Mouse (Mus musculus): ENCODE measurements around the gene Pigp. TPM values are rescaled to one million over a fixed set of nuclear protein-coding genes. Genes with fewer than 3 reads are reported as not detected.

The Pigp gene
- polyA plus RNA-seq, 1 experiment = 39.6 TPM

DNA sequence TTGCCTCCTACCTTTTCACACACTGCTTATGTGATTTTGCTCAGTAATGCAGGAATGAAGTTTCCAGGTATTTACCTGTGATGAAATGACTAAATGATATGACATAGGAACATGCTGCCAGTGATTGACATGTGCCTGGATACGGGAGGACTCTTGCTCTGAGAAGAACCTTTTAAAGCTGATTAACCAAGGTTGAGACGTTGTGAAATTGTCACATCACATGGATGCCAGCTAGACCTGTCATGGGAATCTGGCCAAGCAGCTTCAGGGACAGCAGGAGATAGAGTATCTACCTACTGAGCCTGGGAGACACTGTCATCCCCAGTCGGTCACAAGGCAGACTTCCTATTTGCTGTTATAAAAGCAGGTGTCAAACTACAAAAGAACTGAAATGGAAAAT is 23.4 kb upstream of the Pigp start:
- H3K4me3 ChIP-seq (replicated peaks) = no peak overlapping the region
- H3K27me3 ChIP-seq (replicated peaks) = no peaks in the 10 kb centered on the region
- TF ChIP-seq FLI1 (IDR thresholded peaks at IDR 0.05; ENCODE audit: low read length) (no peak), GATA1 (IDR thresholded peaks at IDR 0.05; ENCODE audit: borderline replicate concordance, low read length) (no peak)
- no peaks in the 10 kb centered on the region for H3K9me3 ChIP-seq
- H3K36me3 ChIP-seq (replicated peaks; ENCODE audit: low read length) = peaks cover 41% of the 10 kb centered on the region
- H3K4me1 ChIP-seq = peaks cover 44% of the 10 kb centered on the region

DNA sequence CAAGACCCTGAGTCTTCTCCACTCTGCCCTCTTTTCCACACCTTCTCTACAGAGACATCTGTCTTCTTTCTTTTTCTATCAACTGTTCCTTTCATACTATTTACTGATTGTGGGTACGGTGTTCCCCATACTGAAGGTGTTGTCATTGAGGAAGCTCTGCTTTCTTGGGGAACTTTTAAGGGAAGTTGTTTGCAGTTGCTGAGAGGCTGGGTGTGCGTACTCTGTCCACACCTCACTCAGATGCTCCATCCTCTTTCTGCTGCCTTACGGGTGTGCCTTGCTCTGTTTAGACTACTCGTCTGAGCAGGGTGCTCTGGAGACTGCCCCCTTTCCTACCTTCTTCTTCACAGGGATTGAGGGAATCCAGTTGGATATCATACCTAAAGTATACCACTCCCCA is 20.7 kb upstream of the Pigp start:
- H3K4me1 ChIP-seq = peaks cover 39% of the 10 kb centered on the region
- TF ChIP-seq FLI1 (IDR thresholded peaks at IDR 0.05; ENCODE audit: low read length) = no peak
- no peak for TF ChIP-seq GATA1 (IDR thresholded peaks at IDR 0.05; ENCODE audit: borderline replicate concordance, low read length)
- no peaks in the 10 kb centered on the region for H3K9me3 ChIP-seq
- H3K36me3 ChIP-seq (replicated peaks; ENCODE audit: low read length) = peaks cover 50% of the 10 kb centered on the region
- no peaks in the 10 kb centered on the region for H3K27me3 ChIP-seq (replicated peaks)
- no peak overlapping the region for H3K4me3 ChIP-seq (replicated peaks)

DNA sequence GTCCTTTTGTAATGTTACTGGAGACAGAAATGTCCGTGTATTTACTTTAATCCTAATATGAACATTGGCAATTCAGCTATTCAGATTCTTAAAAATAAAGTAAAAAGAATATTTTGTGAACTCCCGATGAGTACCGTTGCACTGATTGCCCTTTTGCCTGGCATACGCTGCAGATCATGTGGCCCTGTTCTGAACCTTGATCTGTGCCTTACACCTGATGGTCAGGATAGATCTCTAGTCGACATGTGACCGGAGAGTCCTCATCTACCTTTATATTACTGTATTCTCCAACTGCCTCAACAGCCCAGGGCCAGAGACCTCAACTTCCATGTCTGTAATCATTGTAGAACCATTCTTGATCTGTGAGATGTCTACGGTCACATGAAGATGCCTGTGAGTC is 16.0 kb upstream of the Pigp start:
- Histone ChIP-seq H3K4me3 (replicated peaks) (no peak overlapping the region), H3K9me3 (no peaks in the 10 kb centered on the region), H3K4me1 (peaks cover 27% of the 10 kb centered on the region), H3K36me3 (replicated peaks; ENCODE audit: low read length) (peaks cover 46% of the 10 kb centered on the region), H3K27me3 (replicated peaks) (no peaks in the 10 kb centered on the region)
- no peak for TF ChIP-seq FLI1 (IDR thresholded peaks at IDR 0.05; ENCODE audit: low read length)
- no peak for TF ChIP-seq GATA1 (IDR thresholded peaks at IDR 0.05; ENCODE audit: borderline replicate concordance, low read length)

DNA sequence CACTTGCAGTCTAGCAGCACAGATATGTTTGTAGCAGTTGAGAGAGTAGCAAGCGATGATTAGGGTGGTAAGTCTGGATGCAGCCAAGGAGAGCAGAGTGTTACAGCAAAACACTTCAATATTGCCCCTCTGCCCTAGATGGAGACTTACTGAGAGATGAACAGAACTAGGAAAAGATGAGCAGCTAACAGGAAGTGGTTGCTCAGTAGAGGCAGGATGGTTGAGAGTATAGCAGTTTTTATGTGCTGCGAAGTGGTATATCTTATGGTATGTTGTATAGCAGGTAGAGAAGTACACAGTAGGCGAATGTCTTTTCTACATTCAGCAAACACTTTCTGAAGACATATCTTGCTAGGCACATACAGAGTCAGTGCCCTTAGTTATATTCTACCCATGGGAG is 11.6 kb upstream of the Pigp start:
- Histone ChIP-seq H3K4me3 (replicated peaks) (no peak overlapping the region), H3K36me3 (replicated peaks; ENCODE audit: low read length) (peaks cover 33% of the 10 kb centered on the region), H3K4me1 (peaks cover 58% of the 10 kb centered on the region), H3K9me3 (no peaks in the 10 kb centered on the region), H3K27me3 (replicated peaks) (no peaks in the 10 kb centered on the region)
- no peak for TF ChIP-seq GATA1 (IDR thresholded peaks at IDR 0.05; ENCODE audit: borderline replicate concordance, low read length)
- TF ChIP-seq FLI1 (IDR thresholded peaks at IDR 0.05; ENCODE audit: low read length) = no peak

DNA sequence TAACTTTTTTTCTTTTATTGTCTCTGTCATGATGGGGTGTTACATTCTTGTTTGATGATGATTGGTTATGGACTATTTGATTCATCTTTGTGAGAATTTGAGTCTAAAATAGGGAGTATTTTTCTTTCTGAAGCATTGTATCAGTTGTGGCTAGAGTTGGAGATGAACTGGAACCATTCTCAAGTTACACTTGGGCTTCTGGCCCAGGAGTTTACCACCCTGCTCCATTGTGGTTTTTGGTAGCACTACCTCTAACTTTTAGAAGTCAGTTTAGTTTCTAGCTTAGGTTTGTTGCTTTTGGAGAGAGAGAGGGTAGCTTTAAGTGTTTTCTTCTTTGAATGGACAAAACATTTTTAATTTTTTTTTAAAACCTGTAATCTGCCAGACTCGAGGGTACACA is 7.7 kb upstream of the Pigp start:
- no peak overlapping the region for H3K4me3 ChIP-seq (replicated peaks)
- H3K9me3 ChIP-seq = no peaks in the 10 kb centered on the region
- TF ChIP-seq FLI1 (IDR thresholded peaks at IDR 0.05; ENCODE audit: low read length) (no peak), GATA1 (IDR thresholded peaks at IDR 0.05; ENCODE audit: borderline replicate concordance, low read length) (no peak)
- no peaks in the 10 kb centered on the region for H3K27me3 ChIP-seq (replicated peaks)
- H3K4me1 ChIP-seq = peaks cover 68% of the 10 kb centered on the region
- peaks cover 8% of the 10 kb centered on the region for H3K36me3 ChIP-seq (replicated peaks; ENCODE audit: low read length)

DNA sequence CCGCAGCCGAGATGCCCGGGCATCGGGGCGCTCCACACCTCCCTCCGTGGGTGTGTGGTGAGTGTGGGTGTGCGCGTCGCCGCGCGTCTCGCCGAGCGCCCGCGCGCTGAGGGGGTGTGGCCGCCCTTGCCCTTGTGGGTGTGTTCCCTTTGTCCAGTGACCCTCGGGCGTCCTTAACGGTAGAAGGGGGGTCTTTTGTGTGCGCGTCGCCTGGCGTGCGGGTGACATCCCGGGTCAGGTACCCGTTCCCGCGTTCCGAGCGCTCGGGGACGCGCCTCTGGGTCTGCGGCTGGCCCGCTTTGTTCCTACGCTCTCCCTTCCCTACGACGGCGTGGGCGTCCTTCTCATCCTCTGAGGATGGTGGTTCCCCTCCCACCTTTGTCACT is 734 bp downstream of the Pigp start:
- H3K36me3 ChIP-seq (replicated peaks; ENCODE audit: low read length) = peaks cover 13% of the 10 kb centered on the region
- peaks cover 61% of the 10 kb centered on the region for H3K4me1 ChIP-seq
- H3K9me3 ChIP-seq = no peaks in the 10 kb centered on the region
- TF ChIP-seq GATA1 (IDR thresholded peaks at IDR 0.05; ENCODE audit: borderline replicate concordance, low read length) (no peak), FLI1 (IDR thresholded peaks at IDR 0.05; ENCODE audit: low read length) (no peak)
- peak overlapping the region; percentile 99 for H3K4me3 ChIP-seq (replicated peaks)
- no peaks in the 10 kb centered on the region for H3K27me3 ChIP-seq (replicated peaks)

DNA sequence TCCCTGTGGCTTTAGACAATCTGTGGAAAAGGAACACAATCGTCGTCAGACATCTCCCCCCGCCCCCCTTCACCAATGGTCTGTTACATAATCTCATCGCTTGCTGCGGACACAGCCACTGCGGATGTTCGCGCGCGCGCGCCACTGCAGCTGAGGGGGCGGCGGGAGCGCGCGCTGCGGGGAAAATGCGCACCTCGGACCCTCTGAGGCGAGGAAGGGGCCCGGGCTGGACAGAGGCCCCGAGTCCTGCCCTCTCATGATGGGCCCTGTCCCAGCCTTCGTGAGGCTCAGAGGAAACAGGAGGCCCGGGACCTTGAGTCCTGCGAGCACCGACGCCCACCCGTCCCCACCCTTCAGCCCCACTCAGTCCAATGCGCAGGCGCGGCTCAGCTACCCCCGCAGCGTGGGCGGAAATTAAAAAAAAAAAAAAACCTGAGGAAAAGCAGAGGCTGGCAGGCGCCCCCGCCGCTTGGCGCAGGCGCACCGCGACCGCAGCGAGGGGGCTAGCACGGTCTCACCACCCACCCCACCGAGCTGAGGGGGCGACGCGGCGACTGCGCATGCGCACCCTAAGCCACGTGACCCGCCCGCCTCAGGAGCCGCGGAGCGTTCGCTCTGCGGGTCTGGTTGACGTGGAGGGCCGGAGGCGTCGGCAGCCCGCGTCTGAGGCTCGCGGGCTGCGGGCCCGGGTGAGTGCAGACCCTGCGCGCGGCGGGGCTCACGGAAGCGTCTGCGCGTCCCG is 1.3 kb downstream of the Pigp start, which contains the start of gene Ttc3:
Gene Ttc3 (plus strand): TSS at position 446 of the 742 bp plus-strand sequence.
- peaks cover 66% of the 10 kb centered on the region for H3K4me1 ChIP-seq

DNA sequence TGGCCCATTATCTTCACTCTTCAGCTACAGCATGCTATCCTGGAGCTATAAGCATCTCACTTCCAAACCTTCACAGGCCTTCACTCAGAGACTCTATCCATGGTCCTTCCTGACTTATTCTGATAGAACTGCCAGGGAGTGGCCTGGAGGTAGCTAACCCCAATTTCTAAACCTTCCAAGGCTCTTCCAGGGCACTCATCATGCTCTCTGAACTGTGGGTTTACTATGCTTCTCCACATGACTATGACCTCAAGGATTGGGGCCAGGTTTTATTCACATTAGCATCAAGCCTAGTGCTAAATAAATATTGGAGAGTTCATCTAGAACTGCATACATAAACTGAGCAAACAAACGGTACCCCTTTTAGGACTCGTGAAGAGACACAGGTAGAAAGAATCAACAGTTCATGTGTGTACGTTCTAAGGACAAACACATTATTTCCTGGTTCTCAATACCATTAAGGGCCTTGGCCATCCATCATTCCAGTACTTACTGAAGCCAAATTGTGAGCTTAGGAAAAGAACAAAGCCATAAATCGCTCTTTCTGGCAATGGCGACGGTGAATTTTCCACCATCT is 2.0 kb downstream of the Pigp start:
- Histone ChIP-seq H3K4me1 (peaks cover 69% of the 10 kb centered on the region), H3K4me3 (replicated peaks) (peak overlapping the region; percentile 99), H3K9me3 (no peaks in the 10 kb centered on the region), H3K36me3 (replicated peaks; ENCODE audit: low read length) (peaks cover 19% of the 10 kb centered on the region), H3K27me3 (replicated peaks) (no peaks in the 10 kb centered on the region)
- no peak for TF ChIP-seq FLI1 (IDR thresholded peaks at IDR 0.05; ENCODE audit: low read length)
- no peak for TF ChIP-seq GATA1 (IDR thresholded peaks at IDR 0.05; ENCODE audit: borderline replicate concordance, low read length)

More for the DNA sequence above, 1.3 kb downstream of the Pigp start, which contains the start of gene Ttc3:
- no peaks in the 10 kb centered on the region for H3K27me3 ChIP-seq (replicated peaks)
- no peaks in the 10 kb centered on the region for H3K9me3 ChIP-seq
- peak within 1 kb of the TSS; percentile 99 for H3K4me3 ChIP-seq (replicated peaks)
- H3K36me3 ChIP-seq (replicated peaks; ENCODE audit: low read length) = peaks cover 13% of the 10 kb centered on the region
- TF ChIP-seq FLI1 (IDR thresholded peaks at IDR 0.05; ENCODE audit: low read length) (no peak), GATA1 (IDR thresholded peaks at IDR 0.05; ENCODE audit: borderline replicate concordance, low read length) (no peak)

DNA sequence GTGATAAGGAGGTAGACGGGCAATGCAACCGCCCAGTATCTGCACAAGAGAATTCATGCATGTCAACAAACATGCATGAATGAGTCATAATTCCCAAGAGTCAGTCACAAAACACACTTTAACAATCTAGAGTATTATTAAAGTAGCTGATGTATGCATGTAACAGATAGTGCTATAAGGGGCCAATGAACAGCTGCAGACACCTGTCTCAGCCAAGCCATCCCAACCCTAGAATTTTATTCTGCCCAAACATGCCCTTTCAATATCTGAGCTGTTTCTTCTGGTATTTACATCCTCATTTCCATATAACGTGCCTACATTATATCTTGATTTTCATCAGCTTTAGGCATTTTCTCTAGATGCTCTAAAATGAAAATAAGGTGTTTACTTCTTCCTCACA is 6.2 kb downstream of the Pigp start:
- peaks cover 20% of the 10 kb centered on the region for H3K36me3 ChIP-seq (replicated peaks; ENCODE audit: low read length)
- H3K9me3 ChIP-seq = no peaks in the 10 kb centered on the region
- no peak for TF ChIP-seq GATA1 (IDR thresholded peaks at IDR 0.05; ENCODE audit: borderline replicate concordance, low read length)
- no peak for TF ChIP-seq FLI1 (IDR thresholded peaks at IDR 0.05; ENCODE audit: low read length)
- H3K4me3 ChIP-seq (replicated peaks) = no peak overlapping the region
- H3K27me3 ChIP-seq (replicated peaks) = no peaks in the 10 kb centered on the region
- peaks cover 87% of the 10 kb centered on the region for H3K4me1 ChIP-seq

DNA sequence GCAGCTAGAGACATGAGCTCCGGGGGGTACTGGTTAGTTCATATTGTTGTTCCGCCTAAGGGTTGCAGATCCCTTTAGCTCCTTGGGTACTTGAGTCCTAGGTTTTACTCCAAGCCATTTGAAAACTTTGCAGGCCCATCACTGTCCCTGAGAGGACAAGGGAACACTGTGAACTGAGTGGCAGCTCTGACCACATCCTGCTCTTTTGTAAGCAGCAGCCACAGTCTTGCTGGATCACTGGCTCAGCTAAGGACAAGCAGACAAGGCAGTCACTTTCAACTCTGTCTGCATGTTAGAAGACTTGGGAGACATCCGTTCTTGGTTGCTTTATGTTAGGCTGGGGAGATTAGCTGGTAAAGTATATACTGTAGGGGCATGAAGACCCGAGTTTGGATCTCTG is 7.8 kb downstream of the Pigp start:
- H3K9me3 ChIP-seq = no peaks in the 10 kb centered on the region
- peaks cover 20% of the 10 kb centered on the region for H3K36me3 ChIP-seq (replicated peaks; ENCODE audit: low read length)
- TF ChIP-seq GATA1 (IDR thresholded peaks at IDR 0.05; ENCODE audit: borderline replicate concordance, low read length) (no peak), FLI1 (IDR thresholded peaks at IDR 0.05; ENCODE audit: low read length) (no peak)
- no peaks in the 10 kb centered on the region for H3K27me3 ChIP-seq (replicated peaks)
- peak overlapping the region; percentile 73 for H3K4me3 ChIP-seq (replicated peaks)
- H3K4me1 ChIP-seq = peaks cover 73% of the 10 kb centered on the region

Data from megakaryocyte, embryonic 14.5 days (primary cell).